ENCODE assay signal across 25 mouse cellular contexts in genomic region chr19:48371787-48372186, GRCm38 (mm10).
"Had no signal": no experiment of that assay in that cellular context is flagged by ENCODE, and none has a peak within 500 bp of the region (broad histone marks: within the 10 kb centered on the region; RNA-seq: fewer than 3 reads in every experiment).

No protein-coding gene starts in this region.

- ATAC-seq: forebrain, embryonic 16.5 days; hindbrain, embryonic 16.5 days; inflammation-experienced regulatory T-cells, adult 6 months; intestine, embryonic 15.5 days; intestine, postnatal 0 days had no signal

- H3K36me3 ChIP-seq: heart, embryonic 10.5 days; heart, embryonic 12.5 days; hindbrain, embryonic 10.5 days; hindbrain, embryonic 12.5 days; intestine, embryonic 15.5 days; limb, embryonic 10.5 days; limb, embryonic 12.5 days; liver, embryonic 13.5 days had no signal

- H3K4me3 ChIP-seq: gastrocnemius, adult 2 months; heart, embryonic 10.5 days; heart, embryonic 12.5 days; hindbrain, embryonic 10.5 days; hindbrain, embryonic 12.5 days; intestine, embryonic 15.5 days; layer of hippocampus, adult 2 months; left cerebral cortex, adult 2 months; limb, embryonic 10.5 days; limb, embryonic 12.5 days; liver, embryonic 13.5 days had no signal

- H3K4me1 ChIP-seq: heart, embryonic 10.5 days; heart, embryonic 12.5 days; hindbrain, embryonic 12.5 days; intestine, embryonic 15.5 days; limb, embryonic 12.5 days; liver, embryonic 13.5 days had no signal

- H3K27me3 ChIP-seq: heart, embryonic 12.5 days; hindbrain, embryonic 12.5 days; intestine, embryonic 15.5 days; limb, embryonic 12.5 days; liver, embryonic 13.5 days had no signal

- DNase-seq: gastrocnemius, adult 2 months; gastrocnemius, postnatal 10 days; gastrocnemius, postnatal 25 days; heart, adult 18-20 months; heart, postnatal 10 days; heart, postnatal 4 days; kidney, adult 18-20 months; kidney, postnatal 14 days; liver; liver, embryonic 13.5 days had no signal

- H3K27ac ChIP-seq: gastrocnemius, adult 2 months; heart, embryonic 10.5 days; hindbrain, embryonic 10.5 days; hindbrain, embryonic 12.5 days; hindbrain, embryonic 14.5 days; intestine, embryonic 15.5 days; layer of hippocampus, adult 2 months; left cerebral cortex, adult 2 months; limb, embryonic 10.5 days; limb, embryonic 12.5 days; liver, embryonic 13.5 days had no signal

- H3K4me2 ChIP-seq: heart, embryonic 12.5 days; hindbrain, embryonic 12.5 days; hindbrain, embryonic 14.5 days; intestine, embryonic 15.5 days; limb, embryonic 12.5 days; liver, embryonic 11.5 days; liver, embryonic 13.5 days had no signal

- H3K9ac ChIP-seq: heart, embryonic 12.5 days; hindbrain, embryonic 12.5 days; hindbrain, embryonic 14.5 days; intestine, embryonic 15.5 days; limb, embryonic 12.5 days; liver, embryonic 13.5 days had no signal

- H3K9me3 ChIP-seq: heart, embryonic 10.5 days; heart, embryonic 12.5 days; hindbrain, embryonic 10.5 days; hindbrain, embryonic 12.5 days; intestine, embryonic 15.5 days; limb, embryonic 10.5 days; limb, embryonic 12.5 days; liver, embryonic 13.5 days had no signal
